Mouse (Mus musculus): Measurements from ENCODE around the gene Surf1.

GRCm38 (mm10) chr2:26954735-26955395 is 38.5 kb upstream of the Surf1 start:
- TF ChIP-seq ZC3H11A (IDR thresholded peaks at IDR 0.05; ENCODE audit: borderline replicate concordance, low read depth, low read length), result no peak
- no peak for TF ChIP-seq ZNF384 (IDR thresholded peaks at IDR 0.05; ENCODE audit: low read depth, low read length)
- TF ChIP-seq HCFC1 (IDR thresholded peaks at IDR 0.05; ENCODE audit: borderline replicate concordance, insufficient read depth, low read length), result no peak

Measured in ES-E14 (cell line).